Mouse (Mus musculus) liver, embryonic 14.5 days (tissue): ENCODE measurements around the gene Ell.

Experiments
- CTCF ChIP-seq: IDR thresholded peaks from 2 replicates; pipeline ENCODE4 v1.5.1; 2016; ENCODE audit warnings: antibody characterized with exemption, low read depth, control low read depth
- EP300 ChIP-seq: IDR thresholded peaks from 2 replicates; pipeline ENCODE4 v1.6.1; 2016; ENCODE audit warnings: antibody characterized with exemption, low read depth

DNA sequence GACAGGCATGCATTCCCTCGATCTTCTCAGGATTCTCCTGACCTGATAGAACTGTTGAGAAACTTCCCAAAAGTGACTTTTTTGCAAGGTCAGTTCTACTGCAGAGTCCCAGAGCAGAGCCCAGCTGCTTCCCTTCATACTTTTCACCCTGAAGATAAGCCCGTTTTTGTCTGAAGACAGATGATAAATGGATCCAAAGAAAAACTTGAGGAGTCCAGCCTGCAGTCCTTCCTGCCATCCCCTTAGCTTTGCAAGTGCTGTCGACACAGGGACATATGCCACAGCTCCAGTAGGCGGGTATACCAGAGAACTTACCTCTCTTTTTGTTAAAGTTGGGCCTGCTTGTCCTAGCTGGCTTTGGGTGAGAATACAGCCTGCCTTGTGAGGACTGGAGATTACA, 22.1 kb downstream of the Ell start:
- no peak for TF ChIP-seq CTCF
- TF ChIP-seq EP300: no peak
